Mouse (Mus musculus) kidney, embryonic 15.5 days (tissue): ENCODE data around the gene Uba1y. TPM values are rescaled to one million over a fixed set of nuclear protein-coding genes. Genes with fewer than 3 reads are reported as not detected.
A peak's percentile ranks its signal among the peaks of the same experiment; 100 is the strongest.
"Not testable (repeated sequence)": the region's sequence is repeated elsewhere in the genome, so short reads cannot be mapped to it uniquely, and the experiment has no call there.

ENCODE experiments used
- ATAC-seq: fragments of 200-750 bp; cut with Nextera tagmentation; replicated peaks from 2 replicates; pipeline ENCODE4 v1.8.0; 2017; ENCODE audit warnings: moderate TSS enrichment; ENCODE audit not compliant: low FRiP score
- H3K27ac ChIP-seq: fragments of 300-500 bp; sonication (generic); 2 replicates; pipeline ENCODE4 v1.5.1; 2015; ENCODE audit warnings: mild to moderate bottlenecking, inconsistent platforms
- H3K27me3 ChIP-seq: fragments of 300-500 bp; sonication (generic); 2 replicates; pipeline ENCODE4 v1.6.1; 2015; ENCODE audit warnings: inconsistent platforms
- H3K36me3 ChIP-seq: fragments of 300-500 bp; sonication (generic); 2 replicates; pipeline ENCODE4 v1.6.1; 2015; ENCODE audit warnings: inconsistent platforms
- H3K4me1 ChIP-seq: fragments of 300-500 bp; sonication (generic); 2 replicates; pipeline ENCODE4 v1.6.1; 2015; ENCODE audit warnings: inconsistent platforms
- H3K4me2 ChIP-seq: fragments of 300-500 bp; sonication (generic); 2 replicates; pipeline ENCODE4 v1.6.1; 2015; ENCODE audit warnings: moderate library complexity, mild to moderate bottlenecking, inconsistent platforms
- H3K4me3 ChIP-seq: fragments of 300-500 bp; sonication (generic); replicated peaks from 2 replicates; pipeline ENCODE4 v1.5.1; 2015; ENCODE audit warnings: mild to moderate bottlenecking, inconsistent platforms
- H3K9ac ChIP-seq: fragments of 300-500 bp; sonication (generic); 2 replicates; pipeline ENCODE4 v1.6.1; 2015; ENCODE audit warnings: mild to moderate bottlenecking, inconsistent platforms
- H3K9me3 ChIP-seq: fragments of 300-500 bp; sonication (generic); replicated peaks from 2 replicates; pipeline ENCODE4 v1.6.1; 2016; ENCODE audit warnings: inconsistent platforms
- WGBS: fragments of 180-500 bp; shearing (Covaris S2); methylation state at CpG from one replicate; pipeline ENCODE4 v1.1.7; 2015; ENCODE audit warnings: mixed read lengths; 5-methylcytosine and 5-hydroxymethylcytosine counted together
- polyA plus RNA-seq: library from polyadenylated mRNA; unstranded; fragments of >200 nt; fragmentation: Nextera tagmentation; extraction: Ambion mirVana; gene quantifications from 2 replicates; pipeline ENCODE4 v1.2.1, GENCODE M21; 2015

Gene Uba1y
- polyA plus RNA-seq: not detected in 2 replicates

DNA sequence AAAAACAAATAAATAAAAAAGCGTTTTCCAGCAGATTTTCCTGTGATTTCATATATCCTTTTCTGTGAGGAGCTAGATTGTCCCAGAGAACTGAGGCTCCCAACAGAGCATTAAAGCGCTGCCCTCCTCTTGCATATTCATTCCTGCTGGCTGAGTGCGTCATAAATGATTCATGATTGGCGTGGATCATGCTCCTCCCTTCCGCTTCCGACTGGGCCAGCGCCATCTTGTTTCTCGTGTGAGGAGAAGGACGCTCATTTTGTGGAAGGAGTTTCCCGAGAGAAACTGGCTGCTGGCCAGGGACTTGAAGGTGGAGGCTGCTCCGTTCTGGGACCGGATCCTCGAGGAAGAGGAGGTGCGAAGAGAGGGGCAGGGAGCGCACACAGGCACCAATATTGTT, at the start of gene Uba1y:
Gene Uba1y (plus strand): TSS at position 254 of the 400 bp plus-strand sequence.
- no peak for ATAC-seq
- H3K9me3 ChIP-seq: no peaks in the 10 kb centered on the region
- no peaks in the 10 kb centered on the region for H3K36me3 ChIP-seq
- H3K4me3 ChIP-seq: no peak within 1 kb of the TSS
- no peak within 1 kb of the TSS for H3K27ac ChIP-seq
- 92% methylated on average over 9 of the region's 15 CpGs for WGBS
- no peaks in the 10 kb centered on the region for H3K27me3 ChIP-seq
- H3K4me2 ChIP-seq: no peak within 1 kb of the TSS
- H3K9ac ChIP-seq: no peak within 1 kb of the TSS
- no peaks in the 10 kb centered on the region for H3K4me1 ChIP-seq

GRCm38 (mm10) chrY:797309-797708, 21.1 kb upstream of the Uba1y start, which contains the start of gene Zfy1:
Zfy1 (minus strand) TSS chrY:797409.
- H3K27me3 ChIP-seq, H3K9me3 ChIP-seq, H3K27ac ChIP-seq, H3K4me1 ChIP-seq, ATAC-seq, H3K9ac ChIP-seq, H3K4me3 ChIP-seq, H3K4me2 ChIP-seq, H3K36me3 ChIP-seq: not testable (repeated sequence)
- 81% methylated on average over 4 of the region's 11 CpGs for WGBS

GRCm38 (mm10) chrY:808991-809661, 9.3 kb upstream of the Uba1y start:
- Histone ChIP-seq H3K9me3 (no peaks in the 10 kb centered on the region), H3K27ac (peak overlapping the region; percentile 60), H3K9ac (no peak overlapping the region), H3K27me3 (no peaks in the 10 kb centered on the region), H3K4me2 (peak overlapping the region; percentile 43), H3K36me3 (no peaks in the 10 kb centered on the region), H3K4me1 (no peaks in the 10 kb centered on the region), H3K4me3 (peak overlapping the region; percentile 21)
- peak; percentile 99 for ATAC-seq
- 0% methylated on average over 12 of the region's 15 CpGs for WGBS

DNA sequence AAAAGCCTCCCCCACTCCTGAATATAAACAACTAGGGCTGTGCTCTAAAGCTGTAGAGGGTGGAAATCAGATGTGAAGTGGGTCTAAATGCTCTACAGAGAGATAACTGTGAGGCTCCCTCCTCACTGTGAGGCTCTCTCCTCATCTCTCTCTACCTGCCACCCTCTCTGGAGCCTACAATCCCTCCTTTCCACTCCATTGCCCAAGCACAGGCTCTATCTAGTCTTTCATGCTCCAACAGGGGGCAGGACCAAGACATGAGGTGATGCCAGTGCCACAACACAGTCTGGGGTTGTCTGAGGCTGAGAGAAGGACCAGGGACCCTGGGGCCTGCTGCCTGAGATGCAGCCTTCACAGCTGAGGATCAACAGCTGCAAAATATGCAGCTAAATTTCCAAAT, 54.0 kb downstream of the Uba1y start:
- H3K27me3 ChIP-seq: no peaks in the 10 kb centered on the region
- H3K9me3 ChIP-seq: no peaks in the 10 kb centered on the region
- H3K4me3 ChIP-seq: no peak overlapping the region
- no peak overlapping the region for H3K9ac ChIP-seq
- H3K4me2 ChIP-seq: no peak overlapping the region
- no peak overlapping the region for H3K27ac ChIP-seq
- no peaks in the 10 kb centered on the region for H3K36me3 ChIP-seq
- ATAC-seq: 0 out of 2 replicates have a peak, but pooled peaks have one; percentile 18
- no peaks in the 10 kb centered on the region for H3K4me1 ChIP-seq

DNA sequence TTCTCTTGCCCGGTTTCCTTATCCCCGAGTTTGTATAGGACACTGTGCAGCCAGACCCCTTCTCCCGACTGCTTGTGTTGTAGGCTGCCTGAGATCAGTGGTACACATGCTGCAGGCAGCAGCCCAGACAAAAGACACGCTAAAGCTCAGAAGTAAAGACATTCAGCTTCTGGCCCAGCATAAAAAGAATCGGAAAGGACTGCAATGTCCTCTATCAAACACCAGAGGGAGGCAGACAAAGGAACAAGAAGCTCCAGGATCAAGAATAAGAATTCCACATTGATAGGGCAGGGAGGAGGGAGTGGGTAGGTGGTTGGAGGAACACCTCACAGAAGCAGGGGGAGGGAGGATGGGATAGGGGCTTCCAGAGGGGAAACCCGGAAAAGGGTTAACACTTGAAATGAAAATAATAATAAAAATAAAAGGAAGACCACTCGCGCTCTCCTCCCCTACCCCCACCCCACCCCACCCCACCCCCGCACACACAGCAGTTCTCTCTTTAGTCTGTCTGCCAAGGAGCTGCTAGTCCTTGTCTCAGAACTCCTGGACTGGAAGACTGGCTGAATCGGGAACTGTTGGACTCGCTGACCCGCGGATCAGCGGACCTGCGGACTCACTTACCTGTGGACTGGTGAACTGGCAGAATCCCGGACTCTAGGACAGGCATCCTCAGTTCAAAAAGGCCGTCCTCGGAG, 54.6 kb downstream of the Uba1y start:
- H3K4me2 ChIP-seq: peak overlapping the region; percentile 28; the same call in 1 of the 2 replicates

More for the DNA sequence above, 54.6 kb downstream of the Uba1y start:
- Histone ChIP-seq H3K36me3 (no peaks in the 10 kb centered on the region), H3K4me1 (no peaks in the 10 kb centered on the region), H3K9me3 (no peaks in the 10 kb centered on the region), H3K4me3 (no peak overlapping the region), H3K9ac (no peak overlapping the region), H3K27ac (no peak overlapping the region), H3K27me3 (no peaks in the 10 kb centered on the region)
- 38% methylated on average over 14 of the region's 18 CpGs for WGBS
- ATAC-seq: no peak

Other genes starting within 250 kb of the Uba1y start
- gene Zfy1, start 21.2 kb upstream of the Uba1y start, polyA plus RNA-seq: not detected in 2 replicates
- gene Kdm5d, start 79.1 kb downstream of the Uba1y start, polyA plus RNA-seq: 9.9 and 10.0 TPM in 2 replicates
- gene Eif2s3y, start 191.9 kb downstream of the Uba1y start, polyA plus RNA-seq: 33.2 and 39.2 TPM in 2 replicates